In genomic region chr3:145971501-145971900, GRCm38 (mm10) we compare ENCODE assay signal across 24 mouse cellular contexts. TPM values are rescaled to one million over a fixed set of nuclear protein-coding genes. Genes with fewer than 3 reads are reported as not detected.
DNase-seq lines count a peak whose midpoint lies in the region; ATAC-seq and TF ChIP-seq lines count a peak whose summit lies in the region.
"Had no signal": no experiment of that assay in that cellular context is flagged by ENCODE, and none has a peak within 500 bp of the region (broad histone marks: within the 10 kb centered on the region; RNA-seq: fewer than 3 reads in every experiment).

No protein-coding gene starts in this region.

- H3K9me3 ChIP-seq in embryonic facial prominence, embryonic 14.5 days (ENCODE audit: control insufficient read depth, low read length) = 0 out of 2 replicates have a peak, but pooled peaks cover 7% of the 10 kb centered on the region
- peaks cover 13% of the 10 kb centered on the region for H3K9me3 ChIP-seq in embryonic facial prominence, embryonic 10.5 days
- peaks cover 8% of the 10 kb centered on the region for H3K9me3 ChIP-seq in heart, embryonic 14.5 days (ENCODE audit: control insufficient read depth, low read length)
- peaks cover 4% of the 10 kb centered on the region; the same call in 1 of the 2 replicates for H3K9me3 ChIP-seq in lung, embryonic 14.5 days (ENCODE audit: low read depth, low read length)
- H3K9me3 ChIP-seq: liver, embryonic 15.5 days had no signal

- no peak for ATAC-seq in embryonic facial prominence, embryonic 14.5 days (ENCODE audit: low read depth)
- ATAC-seq in heart, embryonic 14.5 days (ENCODE audit: insufficient number of reproducible peaks, insufficient read depth, low FRiP score, low read depth) = no peak
- ATAC-seq in lung, embryonic 14.5 days (ENCODE audit: insufficient read depth) = no peak
- ATAC-seq: midbrain, embryonic 16.5 days had no signal

- no peak overlapping the region for H3K9ac ChIP-seq in embryonic facial prominence, embryonic 14.5 days (ENCODE audit: low read depth, low read length)
- H3K9ac ChIP-seq in heart, embryonic 14.5 days (ENCODE audit: low read length) = no peak overlapping the region
- H3K9ac ChIP-seq in lung, embryonic 14.5 days = no peak overlapping the region
- H3K9ac ChIP-seq: hindbrain, embryonic 14.5 days; liver, embryonic 15.5 days had no signal

- no peak for TF ChIP-seq CTCF in lung, embryonic 14.5 days (IDR thresholded peaks at IDR 0.05; ENCODE audit: low read depth)
- TF ChIP-seq CTCF in olfactory bulb, adult 2 months (IDR thresholded peaks at IDR 0.05; ENCODE audit: insufficient read depth, low read depth, low read length) = no peak

- H3K36me3 ChIP-seq in embryonic facial prominence, embryonic 14.5 days (ENCODE audit: control insufficient read depth, insufficient read depth, low read length) = no peaks in the 10 kb centered on the region
- H3K36me3 ChIP-seq in embryonic facial prominence, embryonic 10.5 days (replicated peaks) = no peaks in the 10 kb centered on the region; the same call in 1 of the 2 replicates
- no peaks in the 10 kb centered on the region for H3K36me3 ChIP-seq in heart, embryonic 14.5 days (ENCODE audit: control insufficient read depth, insufficient read depth, low read length)
- H3K36me3 ChIP-seq in lung, embryonic 14.5 days (ENCODE audit: insufficient read depth) = no peaks in the 10 kb centered on the region
- H3K36me3 ChIP-seq: liver, embryonic 15.5 days had no signal

- no peaks in the 10 kb centered on the region for H3K27me3 ChIP-seq in embryonic facial prominence, embryonic 14.5 days (replicated peaks; ENCODE audit: control insufficient read depth, insufficient read depth, low read length)
- H3K27me3 ChIP-seq in embryonic facial prominence, embryonic 10.5 days (replicated peaks; ENCODE audit: low read depth, poor library complexity, severe bottlenecking) = no peaks in the 10 kb centered on the region
- no peaks in the 10 kb centered on the region for H3K27me3 ChIP-seq in heart, embryonic 14.5 days (ENCODE audit: control insufficient read depth, insufficient read depth, low read length)
- H3K27me3 ChIP-seq in lung, embryonic 14.5 days (ENCODE audit: insufficient read depth, low read length) = no peaks in the 10 kb centered on the region
- H3K27me3 ChIP-seq: liver, embryonic 15.5 days had no signal

- H3K4me1 ChIP-seq in embryonic facial prominence, embryonic 14.5 days (ENCODE audit: control insufficient read depth, insufficient read depth, low read length) = no peaks in the 10 kb centered on the region
- H3K4me1 ChIP-seq in embryonic facial prominence, embryonic 10.5 days = peaks cover 12% of the 10 kb centered on the region
- peaks cover 7 to 19% of the 10 kb centered on the region in 2 experiments for H3K4me1 ChIP-seq in heart, embryonic 14.5 days (ENCODE audit: control insufficient read depth in 2 of 2, insufficient read depth in 2 of 2, low read length in 2 of 2)
- no peaks in the 10 kb centered on the region for H3K4me1 ChIP-seq in lung, embryonic 14.5 days (ENCODE audit: insufficient read depth)
- H3K4me1 ChIP-seq in olfactory bulb, adult 2 months (ENCODE audit: control insufficient read depth, insufficient read depth, low read length) = peaks cover 8% of the 10 kb centered on the region

- no peak overlapping the region for H3K4me2 ChIP-seq in embryonic facial prominence, embryonic 14.5 days (ENCODE audit: low read depth, low read length)
- no peak overlapping the region for H3K4me2 ChIP-seq in heart, embryonic 14.5 days (ENCODE audit: low read length)
- H3K4me2 ChIP-seq in lung, embryonic 14.5 days = no peak overlapping the region
- H3K4me2 ChIP-seq: hindbrain, embryonic 14.5 days; liver, embryonic 15.5 days had no signal

- no peak overlapping the region for H3K4me3 ChIP-seq in embryonic facial prominence, embryonic 14.5 days (ENCODE audit: low read depth, low read length)
- no peak overlapping the region for H3K4me3 ChIP-seq in embryonic facial prominence, embryonic 10.5 days
- no peak overlapping the region for H3K4me3 ChIP-seq in heart, embryonic 14.5 days (ENCODE audit: control insufficient read depth in 1 of 2, insufficient read depth in 1 of 2, low read depth in 1 of 2, low read length in 2 of 2)
- no peak overlapping the region for H3K4me3 ChIP-seq in lung, embryonic 14.5 days (ENCODE audit: low read depth, low read length)
- no peak overlapping the region for H3K4me3 ChIP-seq in olfactory bulb, adult 2 months (ENCODE audit: insufficient read depth, low read depth, low read length)
- H3K4me3 ChIP-seq: left cerebral cortex, adult 2 months; liver, embryonic 15.5 days had no signal

- no peak overlapping the region for H3K27ac ChIP-seq in embryonic facial prominence, embryonic 14.5 days (replicated peaks; ENCODE audit: low read depth, low read length)
- H3K27ac ChIP-seq in embryonic facial prominence, embryonic 10.5 days (replicated peaks) = no peak overlapping the region
- peak overlapping the region; percentile 7 to 56; a peak in 3 of 4 replicates for H3K27ac ChIP-seq in heart, embryonic 14.5 days (replicated peaks in 1 of 2; ENCODE audit: control insufficient read depth in 1 of 2, insufficient read depth in 1 of 2, low read depth in 2 of 2, low read length in 2 of 2)
- H3K27ac ChIP-seq in lung, embryonic 14.5 days (ENCODE audit: low read depth) = no peak overlapping the region
- H3K27ac ChIP-seq in olfactory bulb, adult 2 months (ENCODE audit: insufficient read depth, low read depth, low read length) = peak overlapping the region; percentile 70
- H3K27ac ChIP-seq: hindbrain, embryonic 14.5 days; kidney, postnatal 0 days; left cerebral cortex, adult 2 months; liver, embryonic 15.5 days; macrophage had no signal

- 45% methylated on average over 10 of the region's 10 CpGs for WGBS in embryonic facial prominence, embryonic 14.5 days
- WGBS in embryonic facial prominence, embryonic 10.5 days = 72% methylated on average over 10 of the region's 10 CpGs
- WGBS in heart, embryonic 14.5 days = 63% methylated on average over 10 of the region's 10 CpGs
- 59% methylated on average over 10 of the region's 10 CpGs for WGBS in lung, embryonic 14.5 days
- 24% methylated on average over 10 of the region's 10 CpGs for WGBS in olfactory bulb, adult 2 months

- peak; percentile 83 for DNase-seq in embryonic facial prominence, embryonic 14.5 days (ENCODE audit: low spot score)
- DNase-seq in embryonic facial prominence, embryonic 10.5 days (ENCODE audit: low spot score) = no peak
- no peak for DNase-seq in heart, adult 11 months
- DNase-seq in lung, embryonic 14.5 days = peak; percentile 42
- no peak for DNase-seq in lung, postnatal 14 days
- DNase-seq: adrenal gland, postnatal 10 days; cerebellum, adult 8-10 months; cerebellum, postnatal 36 days; embryo, embryonic 11 days; gastrocnemius, postnatal 14 days; kidney, adult 2 months; layer of hippocampus, adult 9-11 months; liver; right cerebral cortex, adult 18-20 months; right cerebral cortex, postnatal 4 days; thymus, postnatal 14 days had no signal

- no peak for TF ChIP-seq POLR2A in olfactory bulb, adult 2 months (IDR thresholded peaks at IDR 0.05; ENCODE audit: insufficient read depth, low read depth, low read length)

RNA-seq across cellular contexts. Expression of gene Syde2, which starts 16.2 kb away (rescaled TPM):
- 2.3 and 2.4 TPM in 2 replicates for polyA plus RNA-seq in embryonic facial prominence, embryonic 14.5 days (2014; fragmentation: Nextera tagmentation; extraction: Ambion mirVana)
- polyA plus RNA-seq in embryonic facial prominence, embryonic 10.5 days (2016; fragmentation: Nextera tagmentation; extraction: Ambion mirVana) = 1.4 TPM in 2 replicates
- polyA plus RNA-seq in heart, embryonic 14.5 days (2014; fragmentation: Nextera tagmentation; extraction: Ambion mirVana) = 12.7 and 12.8 TPM in 2 replicates
- polyA plus RNA-seq in lung, embryonic 14.5 days (2014; fragmentation: Nextera tagmentation; extraction: Ambion mirVana) = 2.5 and 3.2 TPM in 2 replicates
- not detected in 2 replicates for polyA plus RNA-seq in olfactory bulb, adult 2 months (2012; ENCODE audit: insufficient read depth, insufficient read length, low replicate concordance, missing spikeins)
- polyA plus RNA-seq: macrophage had no signal

RNA-seq across cellular contexts. Expression of gene 2410004B18Rik, which starts 33.7 kb away (rescaled TPM):
- polyA plus RNA-seq in embryonic facial prominence, embryonic 14.5 days (2014; fragmentation: Nextera tagmentation; extraction: Ambion mirVana) = 47.3 and 48.9 TPM in 2 replicates
- 51.1 and 53.1 TPM in 2 replicates for polyA plus RNA-seq in embryonic facial prominence, embryonic 10.5 days (2016; fragmentation: Nextera tagmentation; extraction: Ambion mirVana)
- 36.9 and 43.1 TPM in 2 replicates for polyA plus RNA-seq in heart, embryonic 14.5 days (2014; fragmentation: Nextera tagmentation; extraction: Ambion mirVana)
- 50.7 and 52.7 TPM in 2 replicates for polyA plus RNA-seq in lung, embryonic 14.5 days (2014; fragmentation: Nextera tagmentation; extraction: Ambion mirVana)
- polyA plus RNA-seq in olfactory bulb, adult 2 months (2012; ENCODE audit: insufficient read depth, insufficient read length, low replicate concordance, missing spikeins) = not detected in 2 replicates

RNA-seq across cellular contexts. Expression of gene Bcl10, which starts 48.9 kb away (rescaled TPM):
- polyA plus RNA-seq in embryonic facial prominence, embryonic 14.5 days (2014; fragmentation: Nextera tagmentation; extraction: Ambion mirVana) = 52.1 and 54.8 TPM in 2 replicates
- polyA plus RNA-seq in embryonic facial prominence, embryonic 10.5 days (2016; fragmentation: Nextera tagmentation; extraction: Ambion mirVana) = 41.4 and 44.1 TPM in 2 replicates
- polyA plus RNA-seq in heart, embryonic 14.5 days (2014; fragmentation: Nextera tagmentation; extraction: Ambion mirVana) = 40.2 and 44.0 TPM in 2 replicates
- 50.6 and 50.7 TPM in 2 replicates for polyA plus RNA-seq in lung, embryonic 14.5 days (2014; fragmentation: Nextera tagmentation; extraction: Ambion mirVana)
- polyA plus RNA-seq in olfactory bulb, adult 2 months (2012; ENCODE audit: insufficient read depth, insufficient read length, low replicate concordance, missing spikeins) = not detected in 2 replicates

Comparison
In these comparisons a context has a peak if more than half of its experiments do, and no peak if none do; other contexts are left out.
1. DNase-seq: peak in embryonic facial prominence, embryonic 14.5 days (single experiment) and lung, embryonic 14.5 days (single experiment); none in embryonic facial prominence, embryonic 10.5 days (single experiment), heart, adult 11 months (single experiment) and lung, postnatal 14 days (single experiment).
2. H3K27ac ChIP-seq: peak in heart, embryonic 14.5 days (2 of 2) and olfactory bulb, adult 2 months (single experiment); none in embryonic facial prominence, embryonic 14.5 days (single experiment), embryonic facial prominence, embryonic 10.5 days (single experiment) and lung, embryonic 14.5 days (single experiment).
3. RNA of gene 2410004B18Rik, which starts 33.7 kb away (polyA plus RNA-seq): 51.1 to 53.1 TPM in embryonic facial prominence, embryonic 10.5 days, 50.7 to 52.7 TPM in lung, embryonic 14.5 days, 47.3 to 48.9 TPM in embryonic facial prominence, embryonic 14.5 days and 36.9 to 43.1 TPM in heart, embryonic 14.5 days; not detected in olfactory bulb, adult 2 months; every median in the first group is over 10 times any median in the second.
4. RNA of gene Bcl10, which starts 48.9 kb away (polyA plus RNA-seq): 52.1 to 54.8 TPM in embryonic facial prominence, embryonic 14.5 days, 50.6 to 50.7 TPM in lung, embryonic 14.5 days, 41.4 to 44.1 TPM in embryonic facial prominence, embryonic 10.5 days and 40.2 to 44.0 TPM in heart, embryonic 14.5 days; not detected in olfactory bulb, adult 2 months; every median in the first group is over 10 times any median in the second.